Mouse (Mus musculus): ENCODE results near the gene Klhl22.

DNA sequence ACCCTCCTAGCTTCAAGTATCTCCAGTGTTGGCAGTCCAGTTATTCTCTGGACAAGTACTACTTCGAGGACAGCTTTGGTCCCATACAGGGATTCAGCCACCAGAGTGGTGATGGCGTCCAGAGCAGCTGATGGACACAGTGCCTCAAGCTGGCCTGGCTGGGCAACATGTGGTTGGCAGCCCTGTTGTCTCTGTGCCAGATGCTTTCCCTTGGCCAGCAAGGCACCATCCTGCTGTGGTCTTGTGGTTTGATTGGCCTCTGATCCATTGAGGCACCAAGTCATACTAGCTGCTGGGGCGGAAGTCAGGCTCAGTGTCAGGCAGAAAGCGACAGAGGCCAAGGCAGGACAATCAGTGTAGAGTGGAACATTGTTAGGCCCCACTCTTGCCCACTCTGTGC lies 49.7 kb downstream of the Klhl22 start:
- no peak for TF ChIP-seq BHLHE40 (IDR thresholded peaks at IDR 0.05; ENCODE audit: low read depth, low read length)
- TF ChIP-seq CTCF (conservative IDR thresholded peaks at IDR 0.05 in 1 of 2, IDR thresholded peaks at IDR 0.05 in 1 of 2; ENCODE audit: low read depth in 2 of 2, low read length in 2 of 2), result no peak
- TF ChIP-seq MXI1 (IDR thresholded peaks at IDR 0.05; ENCODE audit: low read depth, low read length), result no peak
- TF ChIP-seq E2F4 (IDR thresholded peaks at IDR 0.05; ENCODE audit: insufficient replicate concordance, low read depth, low read length), result no peak
- no peak for TF ChIP-seq EP300 (IDR thresholded peaks at IDR 0.05; ENCODE audit: low read length)
- TF ChIP-seq NELFE (IDR thresholded peaks at IDR 0.05; ENCODE audit: low read depth, low read length), result no peak
- TF ChIP-seq HCFC1 (IDR thresholded peaks at IDR 0.05; ENCODE audit: low read depth, low read length), result no peak
- no peak for TF ChIP-seq RAD21 (IDR thresholded peaks at IDR 0.05; ENCODE audit: low read depth, low read length)
- no peak for TF ChIP-seq POLR2AphosphoS2 (IDR thresholded peaks at IDR 0.05; ENCODE audit: low read depth, low read length)
- no peak for TF ChIP-seq POLR2A (IDR thresholded peaks at IDR 0.05; ENCODE audit: low read depth, low read length)
- no peak for TF ChIP-seq USF1 (IDR thresholded peaks at IDR 0.05; ENCODE audit: low read depth, low read length)
- TF ChIP-seq IRF4 (IDR thresholded peaks at IDR 0.05; ENCODE audit: low read depth, low read length), result no peak
- no peak for TF ChIP-seq MYC (IDR thresholded peaks at IDR 0.05; ENCODE audit: low read depth, low read length)
- TF ChIP-seq MEF2A (IDR thresholded peaks at IDR 0.05; ENCODE audit: borderline replicate concordance, low read depth, low read length), result no peak

Measured in CH12.LX (cell line).